Mouse (Mus musculus) frontal cortex, postnatal 36 days (tissue): ENCODE measurements around the gene Adcy2.

Source experiments
- DNase-seq, 2 experiments: peaks; one replicate each; pipeline ENCODE4 v3.0.0; 2022; ENCODE audit warnings: low spot score in 2 of 2

Adcy2 gene

DNA sequence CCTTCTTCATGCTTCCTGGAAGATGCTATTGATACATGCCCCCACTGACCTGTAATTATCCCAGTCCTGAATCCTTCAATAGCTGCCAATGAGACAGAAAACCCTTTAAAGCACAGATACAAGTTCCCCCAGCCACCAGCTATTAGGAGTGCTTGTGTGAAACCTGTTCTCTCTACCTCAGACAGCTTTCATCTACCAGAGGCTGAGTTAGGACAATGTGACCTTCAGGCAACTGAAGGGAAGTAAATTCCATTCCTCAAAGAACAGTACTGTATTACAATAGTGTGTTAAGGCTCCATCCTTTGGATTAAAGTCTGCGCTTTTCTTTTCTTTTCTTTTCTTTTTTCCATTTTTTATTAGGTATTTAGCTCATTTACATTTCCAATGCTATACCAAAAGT is 356.6 kb downstream of the Adcy2 start:
- no peak for DNase-seq

DNA sequence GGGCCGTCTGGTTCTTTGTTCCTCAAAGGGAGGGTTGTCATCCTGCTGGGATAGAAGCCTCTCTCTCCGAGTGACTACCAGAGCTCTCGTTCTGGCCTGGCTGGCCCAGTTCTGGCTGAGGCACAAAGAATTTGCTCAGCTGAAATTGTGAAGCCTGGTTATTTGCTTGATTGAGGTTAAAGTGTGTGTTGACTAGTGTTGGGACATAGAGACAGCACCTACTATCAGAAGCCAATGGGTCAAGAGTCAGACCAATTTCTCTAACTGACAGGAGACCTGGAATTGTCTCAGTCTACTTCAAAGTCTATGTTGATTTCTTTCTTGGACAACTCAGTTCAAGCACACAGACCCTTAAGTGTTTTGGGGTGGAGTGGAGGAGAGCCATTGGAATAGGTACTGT is 372.3 kb downstream of the Adcy2 start:
- no peak for DNase-seq

DNA sequence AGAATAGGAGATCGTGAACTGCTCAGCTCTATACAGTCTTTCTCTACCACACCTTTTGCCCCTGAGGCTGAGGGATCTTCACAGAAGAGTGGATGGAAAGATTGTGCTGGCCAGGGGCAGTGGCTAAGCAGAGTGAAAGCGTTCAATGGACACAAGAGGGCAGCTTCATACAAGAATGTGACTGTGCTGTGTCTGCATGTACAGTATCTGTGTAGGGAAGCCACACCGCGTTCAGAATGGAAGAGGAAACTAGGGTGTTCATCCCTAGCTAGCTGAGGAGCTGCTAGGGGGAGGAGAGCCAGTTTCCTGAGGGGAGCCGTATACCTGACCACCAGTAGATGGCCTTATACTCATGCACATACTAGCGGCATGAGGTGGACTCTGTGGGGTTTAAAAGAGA is 376.5 kb downstream of the Adcy2 start:
- no peak for DNase-seq

GRCm38 (mm10) chr13:68607652-68608405 is 391.5 kb downstream of the Adcy2 start:
- DNase-seq: no peak

DNA sequence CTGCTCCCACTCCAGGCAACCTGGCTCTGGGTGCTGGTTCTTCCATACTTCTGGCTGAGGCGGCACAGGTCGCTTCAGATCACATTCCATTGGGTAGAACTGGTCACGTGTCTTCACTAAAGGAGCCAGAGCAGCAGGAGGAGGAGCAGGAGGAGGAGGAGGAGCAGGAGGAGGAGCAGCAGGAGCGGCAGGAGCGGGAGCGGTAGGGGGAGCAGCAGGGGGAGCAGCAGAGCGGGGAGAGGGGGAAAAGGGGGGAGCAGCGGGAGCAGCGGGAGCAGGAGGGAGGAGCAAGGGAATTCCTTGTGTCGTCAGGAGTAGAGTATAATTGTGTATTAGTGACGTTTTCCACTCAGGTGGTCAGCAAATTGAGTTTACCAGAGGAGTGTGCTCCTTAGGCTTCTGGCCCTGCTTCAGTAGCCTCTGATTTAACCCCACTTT is 393.6 kb downstream of the Adcy2 start:
- DNase-seq: no peak

GRCm38 (mm10) chr13:68603085-68603484 is 396.3 kb downstream of the Adcy2 start:
- peak in 1 of 2 experiments; percentile 60 for DNase-seq

- peak in 1 of 2 experiments; percentile 63 for DNase-seq
Measured at GRCm38 (mm10) chr13:68601184-68601583, 398.2 kb downstream of the Adcy2 start.

- no peak for DNase-seq
Measured at GRCm38 (mm10) chr13:68598953-68599352, 400.4 kb downstream of the Adcy2 start.

DNA sequence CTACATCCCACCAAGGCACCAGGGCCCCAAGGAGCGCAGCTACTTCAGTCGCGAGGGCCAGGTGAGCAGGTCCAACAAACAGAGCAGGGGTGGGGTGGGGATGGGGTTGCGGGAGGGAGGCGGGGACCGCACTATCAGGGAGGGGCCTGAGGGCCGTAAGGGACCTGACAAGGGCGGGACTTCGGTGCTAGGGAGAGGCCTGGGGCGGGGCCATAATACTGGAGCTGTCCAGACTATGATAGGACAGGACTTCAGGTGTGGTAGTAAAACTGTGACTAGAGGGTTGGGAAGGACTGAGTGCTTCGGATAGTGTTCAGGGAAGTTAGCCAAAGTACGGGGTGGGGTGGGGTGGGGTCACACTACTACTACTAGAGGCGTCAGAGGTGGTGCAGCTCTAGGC is 401.7 kb downstream of the Adcy2 start:
- no peak for DNase-seq

DNA sequence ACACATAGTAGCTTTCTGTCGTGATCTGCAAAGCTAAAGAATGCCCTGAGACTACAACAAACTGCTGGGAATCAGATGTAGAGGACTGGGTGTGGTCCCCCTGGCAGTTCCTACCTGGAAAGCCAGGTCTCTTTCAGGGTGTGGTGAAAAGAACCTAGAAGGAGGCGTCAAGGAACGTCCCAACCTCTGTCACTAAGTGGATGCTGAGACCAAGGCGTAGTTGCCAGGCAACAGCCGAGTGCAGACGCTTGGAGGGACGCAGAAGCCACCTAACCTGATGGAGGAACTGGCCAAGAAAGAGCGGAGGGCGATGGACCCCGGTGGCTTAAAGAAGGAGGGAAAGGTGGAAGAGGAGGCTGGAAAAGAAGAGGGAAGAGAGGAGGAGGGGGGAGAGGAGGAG is 402.1 kb downstream of the Adcy2 start, which contains the start of gene 1700001L19Rik:
TSS of gene 1700001L19Rik (plus strand) at position 223 of the 400 bp plus-strand sequence.
- DNase-seq: no peak

- DNase-seq: no peak
Measured at GRCm38 (mm10) chr13:68593797-68594196, 405.5 kb downstream of the Adcy2 start.

- DNase-seq: no peak
Measured at GRCm38 (mm10) chr13:68588352-68588751, 411.0 kb downstream of the Adcy2 start.

- DNase-seq: no peak
Measured at GRCm38 (mm10) chr13:68585441-68585840, 413.9 kb downstream of the Adcy2 start.

DNA sequence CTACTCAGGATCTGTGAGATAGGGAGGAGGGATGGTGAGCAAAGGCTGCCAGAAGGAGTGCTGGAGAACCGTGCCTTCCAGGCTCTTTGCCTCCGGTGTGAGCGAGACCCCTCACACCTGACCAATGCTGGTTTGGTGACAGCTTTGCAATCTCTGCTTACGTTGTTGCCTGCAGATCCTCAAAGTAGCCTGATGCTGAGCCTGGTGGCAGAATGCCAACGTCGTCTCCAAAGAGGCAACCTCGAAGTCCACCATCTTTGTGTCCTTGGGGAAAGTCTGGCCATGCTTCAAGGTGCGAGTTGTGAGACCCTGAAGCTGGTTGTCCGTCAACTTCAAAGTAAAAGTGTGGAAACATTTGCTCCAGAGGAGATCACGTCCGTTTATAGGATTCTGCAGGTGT is 415.4 kb downstream of the Adcy2 start:
- no peak for DNase-seq

- DNase-seq: no peak
Measured at GRCm38 (mm10) chr13:68582517-68582780, 416.9 kb downstream of the Adcy2 start.

- peak; percentile 97 to 99 for DNase-seq
Measured at GRCm38 (mm10) chr13:68581747-68582516, 417.4 kb downstream of the Adcy2 start, which contains the start of the genes Mtrr and Fastkd3. Gene Mtrr (minus strand): TSS chr13:68582149. Gene Fastkd3 (plus strand): TSS chr13:68582234.

- DNase-seq: no peak
Measured at GRCm38 (mm10) chr13:68581086-68581740, 418.1 kb downstream of the Adcy2 start.

DNA sequence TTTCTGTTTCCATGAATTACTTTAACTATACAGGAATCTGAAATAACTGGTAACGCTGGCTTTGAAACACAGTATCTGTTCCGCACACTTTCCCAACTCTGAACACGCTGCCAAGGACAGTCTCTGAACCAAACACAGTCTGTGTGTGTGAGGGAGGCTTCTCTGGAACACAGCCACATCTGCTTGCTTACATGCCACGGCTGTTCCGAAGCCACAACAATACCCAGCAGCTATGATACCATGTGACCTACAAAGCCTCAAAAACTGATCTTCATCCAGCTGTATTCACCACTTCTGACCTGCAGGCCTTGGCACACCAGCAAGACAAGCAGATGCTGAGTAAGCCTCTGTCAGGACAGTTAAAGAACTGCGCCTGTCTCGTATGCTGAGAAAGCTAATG is 421.4 kb downstream of the Adcy2 start:
- DNase-seq: peak in 1 of 2 experiments; percentile 35

- no peak for DNase-seq
Measured at GRCm38 (mm10) chr13:68574398-68574797, 424.9 kb downstream of the Adcy2 start.

DNA sequence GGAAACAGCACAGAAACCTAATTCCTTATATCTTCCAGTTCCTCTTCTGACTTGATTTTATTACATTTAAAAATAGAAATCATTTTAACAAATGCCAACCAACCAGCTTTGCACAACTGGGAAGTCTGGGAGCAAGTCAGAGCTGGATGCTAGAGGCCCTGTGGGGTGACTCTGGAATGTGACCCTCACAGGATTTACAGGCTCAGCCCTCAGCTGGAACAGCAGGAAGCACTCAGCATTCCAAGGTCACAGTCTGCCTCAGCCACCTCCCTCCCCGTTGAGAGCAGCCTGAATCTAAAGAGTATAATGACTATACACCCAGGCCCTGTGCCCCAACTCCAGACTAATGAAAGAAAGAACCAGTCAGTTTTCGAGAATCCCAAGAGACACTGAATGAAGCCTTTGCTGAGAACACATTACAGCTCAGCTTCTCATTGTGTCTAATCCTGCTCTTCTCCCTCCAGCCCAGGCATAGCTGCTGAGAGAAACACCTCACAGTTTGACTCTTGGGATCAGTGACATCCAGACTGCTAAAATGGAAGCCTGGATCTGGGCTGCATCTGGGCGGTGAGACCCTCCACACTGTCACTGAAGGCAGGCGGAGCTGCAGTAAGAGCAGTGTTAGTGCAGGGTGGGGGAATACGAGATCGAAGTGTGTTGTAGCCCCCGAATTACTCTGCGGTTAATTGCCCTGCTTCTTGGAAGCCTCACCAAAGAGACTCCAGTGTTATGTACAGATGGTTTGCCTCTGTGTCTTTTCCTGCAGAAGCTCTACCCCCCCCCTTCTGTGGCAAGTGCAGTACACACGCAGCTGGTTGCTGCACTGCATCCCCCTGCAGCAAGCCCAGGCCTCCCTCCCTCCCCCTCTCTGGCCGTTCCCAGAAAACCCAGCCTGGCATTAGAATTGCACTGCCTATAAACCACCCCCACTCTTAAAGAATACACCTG is 426.1 kb downstream of the Adcy2 start:
- no peak for DNase-seq

GRCm38 (mm10) chr13:68572247-68572646 is 427.1 kb downstream of the Adcy2 start:
- DNase-seq: no peak
